Mouse (Mus musculus): ENCODE measurements around the gene Mok. TPM values are rescaled to one million over a fixed set of nuclear protein-coding genes. Genes with fewer than 3 reads are reported as not detected.

Gene Mok
- total RNA-seq (2023) = not detected

GRCm38 (mm10) chr12:110840348-110841198 is at the start of gene Mok:
TSS of gene Mok (minus strand) at chr12:110840939.

GRCm38 (mm10) chr12:110889036-110890020 is 48.6 kb upstream of the Mok start, which contains the start of the genes Cinp and Tecpr2:
TSS of gene Cinp (minus strand) at chr12:110889145.
TSS of gene Tecpr2 (plus strand) at chr12:110889264.

GRCm38 (mm10) chr12:110850010-110850928 is 9.5 kb upstream of the Mok start, which contains the start of gene Zfp839:
TSS of gene Zfp839 (plus strand) at chr12:110850253.

Other genes starting within 250 kb of the Mok start
- 100 to 1,000 TPM; 182 to 183 TPM for gene Dync1h1, start 239.5 kb downstream of the Mok start, total RNA-seq (2023)
- not detected for gene 1700001K19Rik, start 158.3 kb downstream of the Mok start, total RNA-seq (2023)
- 100 to 1,000 TPM; 391 to 458 TPM for gene Hsp90aa1, start 138.2 kb downstream of the Mok start, total RNA-seq (2023)
- 10 to 100 TPM; 61.0 to 77.3 TPM for gene Wdr20, start 103.0 kb downstream of the Mok start, total RNA-seq (2023)
- 1 to 10 TPM; 2.0 to 3.1 TPM for gene Zfp839, start 9.3 kb upstream of the Mok start, total RNA-seq (2023)
- 10 to 100 TPM; 29.9 to 33.0 TPM for gene Cinp, start 48.2 kb upstream of the Mok start, total RNA-seq (2023)
- 1 to 10 TPM; 7.5 to 9.2 TPM for gene Tecpr2, start 48.3 kb upstream of the Mok start, total RNA-seq (2023)
- gene Ankrd9, start 138.1 kb upstream of the Mok start, total RNA-seq (2023) = 1 to 10 TPM; 5.1 to 6.9 TPM
- gene Rcor1, start 198.4 kb upstream of the Mok start, total RNA-seq (2023) = 10 to 100 TPM; 50.6 to 51.8 TPM